Mouse (Mus musculus): ENCODE measurements around the gene Arid5b. TPM values are rescaled to one million over a fixed set of nuclear protein-coding genes. Genes with fewer than 3 reads are reported as not detected.

Gene Arid5b
- total RNA-seq, 2 experiments from 2014 or later: 14.7 to 18.7 TPM

DNA sequence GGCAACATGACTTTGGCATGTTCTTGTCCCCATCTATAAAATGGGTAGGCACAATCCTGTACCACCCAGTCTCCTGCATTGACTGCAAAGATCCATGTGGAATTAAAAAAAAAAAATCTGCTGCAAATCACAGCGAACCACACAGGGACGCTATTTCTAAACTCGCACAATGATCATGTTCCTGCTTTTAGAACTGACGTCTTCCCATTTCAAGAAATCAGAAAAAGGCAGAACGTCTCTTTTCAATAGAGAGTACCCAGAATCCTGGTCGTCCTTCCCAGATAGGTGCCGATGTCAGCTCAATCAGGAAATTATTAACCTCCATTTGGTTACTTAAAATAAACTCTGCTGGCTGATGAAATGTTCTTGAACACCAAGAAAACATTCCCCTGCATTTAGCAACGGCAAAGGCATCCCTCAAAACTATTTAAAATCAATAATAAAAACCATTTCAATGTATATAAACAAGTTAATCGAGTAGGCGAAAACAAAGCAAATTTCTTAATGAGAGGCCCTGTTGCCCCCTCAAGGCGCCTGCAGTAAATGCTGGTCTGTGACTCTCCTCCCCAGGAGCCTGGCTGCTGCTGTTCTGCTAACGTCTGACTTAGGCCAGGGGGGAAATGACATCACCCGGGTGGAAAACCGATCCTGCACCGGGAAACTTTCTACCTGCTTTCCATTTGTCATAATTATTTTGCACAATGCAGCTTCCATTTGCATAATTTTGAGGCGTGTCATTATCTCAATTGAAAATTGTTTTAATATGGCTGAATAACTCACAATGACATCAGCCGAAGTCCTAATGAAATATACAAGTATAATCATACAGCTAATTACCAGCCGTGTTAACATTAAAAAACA lies 3.4 kb downstream of the Arid5b start:
- peak; percentile 29 to 35 for DNase-seq (ENCODE audit: low spot score in 2 of 2)

GRCm38 (mm10) chr10:68269789-68270188 lies 8.8 kb downstream of the Arid5b start:
- DNase-seq (ENCODE audit: low spot score in 2 of 2): no peak

DNA sequence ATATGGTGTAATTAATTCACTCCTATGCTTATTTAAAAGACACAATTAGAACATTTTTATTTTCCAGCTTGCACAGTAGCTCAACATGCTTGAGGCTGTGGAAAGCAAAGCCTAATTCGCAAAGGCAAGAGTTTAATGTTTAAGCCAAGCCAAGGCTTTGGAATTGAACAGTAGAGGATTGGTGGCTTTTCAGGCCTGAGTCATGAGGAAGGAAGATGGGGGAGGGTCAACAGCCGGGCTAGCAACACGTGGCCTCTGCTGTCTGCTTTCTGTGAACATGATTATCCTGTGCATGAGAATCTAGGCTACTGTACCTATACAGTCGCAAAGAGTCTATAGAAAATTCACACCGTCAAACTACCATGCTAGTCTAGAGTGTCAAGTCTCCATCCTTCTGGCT lies 9.9 kb downstream of the Arid5b start:
- DNase-seq (ENCODE audit: low spot score in 2 of 2): no peak

GRCm38 (mm10) chr10:68263969-68264688 lies 14.4 kb downstream of the Arid5b start:
- no peak for DNase-seq (ENCODE audit: low spot score in 2 of 2)

- no peak for DNase-seq (ENCODE audit: low spot score in 2 of 2)
Observed at GRCm38 (mm10) chr10:68263296-68263968, 15.1 kb downstream of the Arid5b start.

GRCm38 (mm10) chr10:68259601-68260000 lies 18.9 kb downstream of the Arid5b start:
- DNase-seq (ENCODE audit: low spot score in 2 of 2): no peak

GRCm38 (mm10) chr10:68257358-68258056 lies 21.0 kb downstream of the Arid5b start:
- no peak for DNase-seq (ENCODE audit: low spot score in 2 of 2)

- DNase-seq (ENCODE audit: low spot score in 2 of 2): no peak
Observed at GRCm38 (mm10) chr10:68256134-68256533, 22.4 kb downstream of the Arid5b start.

DNA sequence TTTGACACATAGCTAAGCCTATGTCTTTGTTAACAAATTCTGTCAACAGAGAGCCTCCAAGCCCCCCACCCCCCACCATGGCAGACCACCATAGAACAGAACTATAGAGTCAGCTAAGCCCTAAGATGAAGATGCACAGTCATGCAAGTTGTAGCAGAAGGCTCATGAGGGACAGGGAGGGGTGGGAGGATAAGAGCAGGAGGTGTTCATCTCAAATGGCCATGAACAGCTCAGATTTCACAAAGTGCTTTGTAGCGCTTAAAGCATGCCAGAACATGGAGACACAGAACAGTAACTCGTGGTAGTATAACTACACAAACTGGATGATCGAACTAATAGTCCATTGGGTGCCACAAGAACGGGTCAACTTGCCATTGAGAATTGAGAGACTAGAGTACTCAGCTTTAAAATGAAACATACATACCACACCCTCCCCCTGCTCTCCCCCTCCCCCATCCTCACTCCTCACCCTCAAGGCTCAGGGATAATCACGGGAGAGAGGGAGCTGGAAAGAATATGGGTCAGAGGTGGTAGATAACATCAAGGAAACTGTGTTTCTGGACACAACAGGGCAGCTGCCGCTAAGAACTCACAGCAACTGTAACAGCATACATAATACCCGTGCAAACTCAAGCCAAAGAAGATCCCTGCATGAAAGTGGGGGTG lies 25.0 kb downstream of the Arid5b start:
- DNase-seq (ENCODE audit: low spot score in 2 of 2): no peak

- no peak for DNase-seq (ENCODE audit: low spot score in 2 of 2)
Observed at GRCm38 (mm10) chr10:68252650-68253049, 25.9 kb downstream of the Arid5b start.

- no peak for DNase-seq (ENCODE audit: low spot score in 2 of 2)
Observed at GRCm38 (mm10) chr10:68249355-68249782, 29.2 kb downstream of the Arid5b start.

DNA sequence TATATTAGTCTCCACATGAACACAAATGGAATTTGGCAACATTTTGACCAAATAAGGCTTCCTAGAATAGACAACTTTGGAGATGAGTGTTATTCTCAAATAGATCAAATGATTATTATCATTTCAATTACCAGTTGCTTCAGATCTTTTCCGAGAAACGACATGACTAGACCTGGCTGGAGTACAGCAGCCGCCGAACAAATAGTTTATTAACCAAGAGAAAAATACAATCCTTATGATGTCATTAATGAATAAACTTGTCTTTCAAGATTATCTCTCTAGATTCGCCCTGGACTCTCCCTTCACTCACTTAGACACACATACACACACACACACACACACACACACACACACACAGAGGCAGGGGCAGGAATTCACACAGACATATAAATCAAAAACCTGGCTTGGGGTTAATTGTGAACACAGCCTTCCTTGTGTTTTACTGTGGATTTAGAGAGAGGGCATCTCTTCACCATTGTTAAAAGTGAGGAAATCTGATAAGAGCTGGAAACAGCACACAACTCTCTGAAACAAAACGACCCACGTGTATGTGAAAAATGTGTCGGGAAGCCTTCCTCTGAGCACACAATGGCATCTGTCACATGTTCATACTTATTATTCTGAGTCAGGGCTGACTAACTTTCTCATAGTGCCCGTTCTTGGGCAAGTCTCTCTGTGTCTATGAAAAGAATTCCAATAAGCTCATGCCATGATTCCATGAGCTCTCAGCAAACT lies 30.1 kb downstream of the Arid5b start:
- DNase-seq (ENCODE audit: low spot score in 2 of 2): no peak

DNA sequence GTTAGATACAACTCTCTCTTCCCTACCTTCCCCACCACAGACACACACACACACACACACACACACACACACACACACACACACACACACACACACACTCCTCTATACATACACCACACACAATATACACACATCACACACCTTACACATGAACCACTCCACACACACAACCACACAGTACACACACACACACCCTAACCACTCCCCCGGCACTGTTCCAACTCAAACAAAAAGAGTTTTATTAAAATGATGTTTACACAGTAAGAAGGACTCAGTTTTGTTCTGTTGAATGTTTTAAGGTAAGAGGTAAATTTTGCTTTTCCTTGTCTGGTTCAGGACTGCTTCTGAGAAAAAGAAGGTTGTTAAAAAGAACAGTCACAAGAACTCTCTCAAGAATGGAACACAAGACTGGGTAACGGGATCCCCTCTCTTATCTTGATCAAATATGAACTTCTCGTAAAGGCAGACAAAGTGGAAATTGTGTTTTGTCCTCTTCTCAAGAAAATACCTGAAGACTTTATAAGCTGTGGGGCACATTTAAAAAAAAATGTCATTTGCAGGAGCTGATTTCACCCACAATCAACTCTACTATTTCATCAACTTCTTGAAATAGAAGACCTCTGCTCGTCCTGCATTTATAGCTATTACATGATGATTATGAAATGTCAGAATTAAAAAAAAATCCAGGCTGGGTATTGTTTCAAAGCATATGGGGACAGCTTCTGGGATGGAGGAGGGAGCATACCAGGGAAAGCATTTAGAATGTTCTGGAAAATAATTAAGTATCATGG lies 30.9 kb downstream of the Arid5b start:
- no peak for DNase-seq (ENCODE audit: low spot score in 2 of 2)

DNA sequence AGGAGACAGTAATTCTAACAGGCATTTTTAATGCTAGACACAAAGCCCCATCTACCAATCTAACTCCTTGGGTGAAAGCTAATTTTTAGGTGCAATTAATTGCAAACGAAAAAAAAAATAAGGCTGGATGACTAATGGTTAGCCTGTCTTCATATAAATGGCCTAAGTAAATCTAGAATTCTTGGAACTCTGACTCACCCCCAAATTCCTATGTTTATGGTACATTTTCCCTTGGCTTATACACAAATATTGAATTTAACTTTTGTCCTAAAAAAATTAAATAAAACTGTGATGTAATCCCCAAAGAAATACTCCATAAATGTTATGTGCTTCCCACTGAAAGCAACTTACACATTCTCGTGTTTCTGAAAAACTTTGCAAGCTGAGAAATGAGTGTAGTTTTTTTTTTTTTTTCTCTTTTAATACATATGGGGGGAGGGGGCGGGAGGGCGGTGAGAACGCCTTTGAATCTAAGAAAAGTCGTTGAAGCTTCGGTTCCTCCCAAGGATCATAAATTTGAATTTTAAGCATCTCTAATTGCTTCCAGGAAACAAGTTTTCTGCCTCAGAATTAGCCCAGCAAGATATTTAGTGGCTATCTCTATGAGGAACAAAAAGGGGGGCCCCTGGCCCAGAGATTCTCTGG lies 31.8 kb downstream of the Arid5b start:
- DNase-seq (ENCODE audit: low spot score in 2 of 2): no peak

DNA sequence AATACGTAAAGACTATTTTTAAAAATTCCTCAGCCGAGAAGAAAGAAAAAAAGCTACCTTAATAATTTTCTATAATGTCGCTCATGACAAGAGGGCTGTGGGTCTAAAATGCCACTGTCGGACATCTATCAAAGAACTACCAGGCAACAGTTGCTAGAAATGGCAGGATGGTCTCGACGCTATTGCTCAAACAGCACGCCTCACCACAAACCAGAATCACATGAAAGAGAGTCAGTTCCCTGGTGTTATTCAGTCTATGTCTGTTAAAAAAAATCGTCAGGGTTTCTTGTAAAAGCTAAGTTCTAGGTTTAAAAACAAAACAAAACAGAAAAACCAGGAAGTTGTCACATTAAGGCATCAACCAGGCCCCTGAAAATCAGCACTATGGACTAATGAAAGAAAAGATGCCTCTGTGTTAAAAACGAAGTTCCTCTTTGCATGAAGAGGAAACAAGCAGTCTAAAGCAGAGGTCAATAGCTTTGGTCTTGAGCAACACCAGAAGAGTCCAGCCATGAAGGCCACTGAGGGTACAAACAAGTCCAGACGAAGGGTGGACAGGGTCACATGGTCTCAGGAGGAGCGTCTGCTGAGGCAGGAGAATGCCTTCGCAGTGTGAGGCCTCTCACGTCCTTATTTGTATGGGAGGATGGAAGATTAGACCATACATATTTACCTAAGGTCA lies 37.6 kb downstream of the Arid5b start:
- DNase-seq (ENCODE audit: low spot score in 2 of 2): no peak

- no peak for DNase-seq (ENCODE audit: low spot score in 2 of 2)
Observed at GRCm38 (mm10) chr10:68240094-68240803, 38.3 kb downstream of the Arid5b start.

DNA sequence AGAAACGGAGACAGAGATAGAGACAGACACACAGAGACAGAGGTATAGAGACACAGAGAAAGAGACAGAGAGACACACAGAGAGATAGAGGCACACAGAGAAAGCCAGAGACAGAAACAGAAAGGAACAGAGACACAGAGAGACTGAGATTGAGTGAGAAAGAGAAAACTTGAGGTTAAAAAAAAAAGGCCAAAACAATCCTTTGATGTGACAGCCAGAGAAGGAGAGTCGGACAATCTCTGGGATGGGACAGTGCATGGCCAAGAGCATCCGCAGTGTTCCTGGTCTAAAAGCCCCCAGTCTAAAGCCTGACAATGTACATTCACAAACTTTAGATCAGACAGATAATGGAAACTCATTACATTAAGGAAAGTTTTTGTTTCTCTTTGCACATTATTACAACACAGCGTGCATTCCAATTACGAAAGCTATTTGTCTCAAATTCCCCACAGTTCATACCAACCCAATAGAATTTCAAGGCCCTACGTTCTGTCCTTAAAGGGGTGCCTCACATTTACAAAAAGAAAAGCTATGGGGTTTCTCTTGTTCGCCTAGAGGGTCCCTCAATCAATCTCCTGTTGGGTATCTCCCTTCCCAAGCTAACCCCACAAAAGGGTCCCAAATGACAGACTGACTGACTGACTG lies 39.0 kb downstream of the Arid5b start:
- DNase-seq (ENCODE audit: low spot score in 2 of 2): no peak
